Mouse (Mus musculus) bone marrow macrophage, adult 2 months (primary cell): ENCODE measurements around the gene 1700030K09Rik.

ENCODE experiments used
- CTCF ChIP-seq: IDR thresholded peaks from 2 replicates; pipeline ENCODE4 v1.5.1; 2012; ENCODE audit warnings: low read depth, mild to moderate bottlenecking, low read length, moderate library complexity
- POLR2A ChIP-seq: IDR thresholded peaks from 2 replicates; pipeline ENCODE4 v1.6.1; 2012; ENCODE audit warnings: mild to moderate bottlenecking, low read depth, low read length, borderline replicate concordance

GRCm38 (mm10) chr8:72474826-72475546 is 31.3 kb downstream of the 1700030K09Rik start, which contains the start of gene Cherp:
- 0 out of 2 replicates have a peak, but pooled peaks have one; percentile 36 for TF ChIP-seq POLR2A
- TF ChIP-seq CTCF: no peak
